12 mouse cellular contexts compared by ENCODE assay signal in genomic region chr6:126513154-126513553, GRCm38 (mm10). TPM values are rescaled to one million over a fixed set of nuclear protein-coding genes. Genes with fewer than 3 reads are reported as not detected.
A peak's percentile ranks its signal among the peaks of the same experiment; 100 is the strongest.
DNase-seq lines count a peak whose midpoint lies in the region; ATAC-seq and TF ChIP-seq lines count a peak whose summit lies in the region.
"Had no signal": no experiment of that assay in that cellular context is flagged by ENCODE, and none has a peak within 500 bp of the region (broad histone marks: within the 10 kb centered on the region; RNA-seq: fewer than 3 reads in every experiment).

No protein-coding gene starts in this region.

- no peak overlapping the region for H3K27ac ChIP-seq in cerebellum, adult 2 months (ENCODE audit: insufficient read depth, low read length)
- no peak overlapping the region for H3K27ac ChIP-seq in intestine, postnatal 0 days (ENCODE audit: low read depth, low read length)
- H3K27ac ChIP-seq in intestine, embryonic 16.5 days (ENCODE audit: low read length): no peak overlapping the region
- H3K27ac ChIP-seq: midbrain, embryonic 12.5 days had no signal

- H3K36me3 ChIP-seq in intestine, postnatal 0 days (ENCODE audit: control insufficient read depth, insufficient read depth): no peaks in the 10 kb centered on the region
- H3K36me3 ChIP-seq in intestine, embryonic 16.5 days (ENCODE audit: control insufficient read depth, insufficient read depth, low read length): no peaks in the 10 kb centered on the region
- H3K36me3 ChIP-seq: midbrain, embryonic 12.5 days had no signal

- no peaks in the 10 kb centered on the region for H3K4me1 ChIP-seq in cerebellum, adult 2 months (ENCODE audit: control insufficient read depth, insufficient read depth, low read length)
- H3K4me1 ChIP-seq in intestine, postnatal 0 days (replicated peaks; ENCODE audit: control insufficient read depth, insufficient read depth, low read length): no peaks in the 10 kb centered on the region
- H3K4me1 ChIP-seq in intestine, embryonic 16.5 days (ENCODE audit: control insufficient read depth, insufficient read depth, low read length): no peaks in the 10 kb centered on the region

- no peak overlapping the region for H3K4me2 ChIP-seq in intestine, postnatal 0 days (replicated peaks; ENCODE audit: low read depth)
- H3K4me2 ChIP-seq in intestine, embryonic 16.5 days (ENCODE audit: low read depth, low read length): no peak overlapping the region
- H3K4me2 ChIP-seq: midbrain, embryonic 12.5 days had no signal

- TF ChIP-seq POLR2A in cerebellum, adult 2 months (IDR thresholded peaks at IDR 0.05; ENCODE audit: borderline replicate concordance, insufficient read depth, low read length): no peak

- WGBS in cerebellum, adult 2 months: 92% methylated on average over 3 of the region's 3 CpGs
- 86% methylated on average over 3 of the region's 3 CpGs for WGBS in intestine, postnatal 0 days
- WGBS in intestine, embryonic 16.5 days: 87% methylated on average over 3 of the region's 3 CpGs

- TF ChIP-seq CTCF in cerebellum, adult 2 months (IDR thresholded peaks at IDR 0.05; ENCODE audit: borderline replicate concordance, insufficient read depth, low read depth, low read length): peak; percentile 15; the same call in 1 of the 2 replicates
- TF ChIP-seq CTCF in intestine, postnatal 0 days (IDR thresholded peaks at IDR 0.05; ENCODE audit: low read depth): peak; percentile 64

- H3K9ac ChIP-seq in intestine, postnatal 0 days (ENCODE audit: low read depth, low read length): no peak overlapping the region
- H3K9ac ChIP-seq in intestine, embryonic 16.5 days (ENCODE audit: low read depth, low read length): no peak overlapping the region
- H3K9ac ChIP-seq: midbrain, embryonic 12.5 days had no signal

- H3K27me3 ChIP-seq in cerebellum, adult 2 months (ENCODE audit: control insufficient read depth, insufficient read depth, low read length): no peaks in the 10 kb centered on the region
- H3K27me3 ChIP-seq in intestine, postnatal 0 days (replicated peaks; ENCODE audit: control insufficient read depth, insufficient read depth, low read length): no peaks in the 10 kb centered on the region
- no peaks in the 10 kb centered on the region for H3K27me3 ChIP-seq in intestine, embryonic 16.5 days (replicated peaks; ENCODE audit: control insufficient read depth, insufficient read depth, low read length)
- H3K27me3 ChIP-seq: midbrain, embryonic 12.5 days had no signal

- no peak overlapping the region for H3K4me3 ChIP-seq in cerebellum, adult 2 months (replicated peaks; ENCODE audit: insufficient read depth, low read depth, low read length)
- no peak overlapping the region for H3K4me3 ChIP-seq in intestine, postnatal 0 days (ENCODE audit: low read depth, low read length)
- H3K4me3 ChIP-seq in intestine, embryonic 16.5 days (ENCODE audit: low read length): no peak overlapping the region
- H3K4me3 ChIP-seq: midbrain, embryonic 12.5 days had no signal

- no peaks in the 10 kb centered on the region for H3K9me3 ChIP-seq in intestine, postnatal 0 days (ENCODE audit: control insufficient read depth)
- H3K9me3 ChIP-seq in intestine, embryonic 16.5 days (ENCODE audit: control insufficient read depth, low read length): no peaks in the 10 kb centered on the region
- H3K9me3 ChIP-seq: midbrain, embryonic 12.5 days had no signal

- ATAC-seq in intestine, postnatal 0 days: no peak
- no peak for ATAC-seq in intestine, embryonic 16.5 days
- ATAC-seq in megakaryocyte progenitor cell, adult 5-6 weeks (replicated peaks; ENCODE audit: poor library complexity): no peak
- no peak for ATAC-seq in monocyte, adult 5-6 weeks (replicated peaks; ENCODE audit: insufficient number of reproducible peaks, low FRiP score, low TSS enrichment, poor library complexity, severe bottlenecking)

- no peak for DNase-seq in cerebellum, adult 2 months
- no peak for DNase-seq in cerebellum, adult 9-11 months
- DNase-seq in urinary bladder, postnatal 25 days (ENCODE audit: low spot score): peak; percentile 10
- no peak for DNase-seq in urinary bladder, adult 2 months (ENCODE audit: low spot score)
- DNase-seq: liver had no signal

RNA-seq across cellular contexts. Expression of gene Kcna5, which starts 22.1 kb away (rescaled TPM):
- polyA plus RNA-seq in cerebellum, adult 2 months (2012; rRNA removed): 0.80 and 1.0 TPM in 2 replicates
- 1.6 and 2.4 TPM in 2 replicates for polyA plus RNA-seq in intestine, postnatal 0 days (2015; fragmentation: Nextera tagmentation; extraction: Ambion mirVana)
- 6.5 and 7.6 TPM in 2 replicates for polyA plus RNA-seq in intestine, embryonic 16.5 days (2015; fragmentation: Nextera tagmentation; extraction: Ambion mirVana)
- polyA plus RNA-seq in urinary bladder, adult 2 months (2012; rRNA removed): 0.62 and 0.78 TPM in 2 replicates
- not detected in 2 replicates for total RNA-seq in megakaryocyte progenitor cell, adult 5-6 weeks (2015)
- not detected in 2 replicates for total RNA-seq in megakaryocyte progenitor cell, adult 5-6 weeks (2017)
- not detected in 3 replicates for total RNA-seq in monocyte, adult 5-6 weeks (2017)
- total RNA-seq: common myeloid progenitor, adult 5-6 weeks; hematopoietic stem cell, adult 5-6 weeks had no signal
